Mouse (Mus musculus): ENCODE results near the gene Gm6020. TPM values are rescaled to one million over a fixed set of nuclear protein-coding genes. Genes with fewer than 3 reads are reported as not detected.
"Not testable (repeated sequence)": the region's sequence is repeated elsewhere in the genome, so short reads cannot be mapped to it uniquely, and the experiment has no call there.

Gene Gm6020
- not detected for total RNA-seq (2018; cell fraction: chromatin; rRNA removed)
- total RNA-seq (2018; cell fraction: cytosol; rRNA removed) = not detected
- not detected for total RNA-seq (2018; cell fraction: nucleus; rRNA removed)
- polyA plus RNA-seq (2018) = not detected in 3 replicates

- not testable (repeated sequence) for H3K4me3 ChIP-seq (ENCODE audit: inconsistent target); H3K79me2 ChIP-seq (ENCODE audit: inconsistent target); H3K36me3 ChIP-seq (ENCODE audit: inconsistent target); H3K27ac ChIP-seq
- 95% methylated on average over 2 of the region's 2 CpGs for WGBS (ENCODE audit: missing documents)
These were observed at the start of gene Gm6020 for GRCm38 (mm10) chr19:61183590-61183989. Gene Gm6020, plus strand, starts transcription at chr19:61183890.

- no peak overlapping the region for H3K4me3 ChIP-seq (ENCODE audit: inconsistent target)
- H3K36me3 ChIP-seq (ENCODE audit: inconsistent target) = no peaks in the 10 kb centered on the region
- no peak overlapping the region for H3K27ac ChIP-seq
- H3K79me2 ChIP-seq (ENCODE audit: inconsistent target) = peaks cover 62% of the 10 kb centered on the region
These were observed 45.0 kb upstream of the Gm6020 start for GRCm38 (mm10) chr19:61138655-61139054.

- WGBS (ENCODE audit: missing documents) = 0% methylated on average over 18 of the region's 18 CpGs
- no peaks in the 10 kb centered on the region for H3K36me3 ChIP-seq (ENCODE audit: inconsistent target)
- H3K4me3 ChIP-seq (ENCODE audit: inconsistent target) = peak within 1 kb of the TSS; percentile 99
- H3K27ac ChIP-seq = peak within 1 kb of the TSS; percentile 69
- H3K79me2 ChIP-seq (ENCODE audit: inconsistent target) = peaks cover 49% of the 10 kb centered on the region
These were observed 43.1 kb upstream of the Gm6020 start, which contains the start of gene Zfp950 for GRCm38 (mm10) chr19:61140342-61141206. Gene Zfp950, minus strand, starts transcription at chr19:61140840.

GRCm38 (mm10) chr19:61141299-61141698, 42.4 kb upstream of the Gm6020 start:
- Histone ChIP-seq H3K36me3 (ENCODE audit: inconsistent target) (no peaks in the 10 kb centered on the region), H3K4me3 (ENCODE audit: inconsistent target) (peak overlapping the region; percentile 99), H3K79me2 (ENCODE audit: inconsistent target) (peaks cover 42% of the 10 kb centered on the region), H3K27ac (peak overlapping the region; percentile 69)
- 44% methylated on average over 4 of the region's 4 CpGs for WGBS (ENCODE audit: missing documents)

GRCm38 (mm10) chr19:61151372-61151700, 32.4 kb upstream of the Gm6020 start:
- peak overlapping the region; percentile 46 for H3K4me3 ChIP-seq (ENCODE audit: inconsistent target)
- H3K79me2 ChIP-seq (ENCODE audit: inconsistent target) = no peaks in the 10 kb centered on the region
- no peaks in the 10 kb centered on the region for H3K36me3 ChIP-seq (ENCODE audit: inconsistent target)
- WGBS (ENCODE audit: missing documents) = 13% methylated on average over 8 of the region's 8 CpGs
- 0 out of 2 replicates have a peak overlapping the region, but pooled peaks have one; percentile 13 for H3K27ac ChIP-seq

- Histone ChIP-seq H3K36me3 (ENCODE audit: inconsistent target) (no peaks in the 10 kb centered on the region), H3K27ac (0 out of 2 replicates have a peak overlapping the region, but pooled peaks have one; percentile 13)
- WGBS (ENCODE audit: missing documents) = 2% methylated on average over 27 of the region's 27 CpGs
These were observed 31.8 kb upstream of the Gm6020 start for GRCm38 (mm10) chr19:61151701-61152420.

GRCm38 (mm10) chr19:61175756-61176324, 7.8 kb upstream of the Gm6020 start, which contains the start of gene Gm7102:
Gene Gm7102, minus strand, starts transcription at chr19:61176309.
- Histone ChIP-seq H3K79me2 (ENCODE audit: inconsistent target) (no peaks in the 10 kb centered on the region), H3K4me3 (ENCODE audit: inconsistent target) (no peak within 1 kb of the TSS), H3K27ac (no peak within 1 kb of the TSS), H3K36me3 (ENCODE audit: inconsistent target) (no peaks in the 10 kb centered on the region)
- 35% methylated on average over 38 of the region's 39 CpGs for WGBS (ENCODE audit: missing documents)

More at GRCm38 (mm10) chr19:61151701-61152420, 31.8 kb upstream of the Gm6020 start:
- Histone ChIP-seq H3K79me2 (ENCODE audit: inconsistent target) (no peaks in the 10 kb centered on the region), H3K4me3 (ENCODE audit: inconsistent target) (peak overlapping the region; percentile 46)

- no peaks in the 10 kb centered on the region for H3K36me3 ChIP-seq (ENCODE audit: inconsistent target)
- 12% methylated on average over 13 of the region's 13 CpGs for WGBS (ENCODE audit: missing documents)
- no peaks in the 10 kb centered on the region for H3K79me2 ChIP-seq (ENCODE audit: inconsistent target)
- H3K27ac ChIP-seq = no peak overlapping the region
- H3K4me3 ChIP-seq (ENCODE audit: inconsistent target) = no peak overlapping the region
These were observed 15.6 kb downstream of the Gm6020 start for GRCm38 (mm10) chr19:61199316-61199715.

GRCm38 (mm10) chr19:61199836-61200235, 16.1 kb downstream of the Gm6020 start:
- 12% methylated on average over 9 of the region's 10 CpGs for WGBS (ENCODE audit: missing documents)
- H3K4me3 ChIP-seq (ENCODE audit: inconsistent target) = no peak overlapping the region

GRCm38 (mm10) chr19:61207506-61207905, 23.8 kb downstream of the Gm6020 start:
- not testable (repeated sequence) for H3K4me3 ChIP-seq (ENCODE audit: inconsistent target); H3K36me3 ChIP-seq (ENCODE audit: inconsistent target); H3K27ac ChIP-seq; H3K79me2 ChIP-seq (ENCODE audit: inconsistent target)
- 81% methylated on average over 6 of the region's 6 CpGs for WGBS (ENCODE audit: missing documents)

More at GRCm38 (mm10) chr19:61199836-61200235, 16.1 kb downstream of the Gm6020 start:
- no peaks in the 10 kb centered on the region for H3K79me2 ChIP-seq (ENCODE audit: inconsistent target)
- H3K27ac ChIP-seq = no peak overlapping the region
- H3K36me3 ChIP-seq (ENCODE audit: inconsistent target) = no peaks in the 10 kb centered on the region

- Histone ChIP-seq H3K79me2 (ENCODE audit: inconsistent target) (no peaks in the 10 kb centered on the region), H3K27ac (no peak overlapping the region), H3K36me3 (ENCODE audit: inconsistent target) (no peaks in the 10 kb centered on the region), H3K4me3 (ENCODE audit: inconsistent target) (no peak overlapping the region)
- WGBS (ENCODE audit: missing documents) = 88% methylated on average over 6 of the region's 6 CpGs
These were observed 40.1 kb downstream of the Gm6020 start for GRCm38 (mm10) chr19:61223706-61224328.

- Histone ChIP-seq H3K4me3 (ENCODE audit: inconsistent target) (no peak overlapping the region), H3K79me2 (ENCODE audit: inconsistent target) (no peaks in the 10 kb centered on the region), H3K27ac (no peak overlapping the region), H3K36me3 (ENCODE audit: inconsistent target) (no peaks in the 10 kb centered on the region)
- WGBS (ENCODE audit: missing documents) = 68% methylated on average over 32 of the region's 53 CpGs
These were observed 41.2 kb downstream of the Gm6020 start for GRCm38 (mm10) chr19:61224678-61225525.

GRCm38 (mm10) chr19:61225526-61226400, 42.1 kb downstream of the Gm6020 start:
- H3K79me2 ChIP-seq (ENCODE audit: inconsistent target) = no peaks in the 10 kb centered on the region
- H3K4me3 ChIP-seq (ENCODE audit: inconsistent target) = no peak overlapping the region
- no peak overlapping the region for H3K27ac ChIP-seq
- 27% methylated on average over 64 of the region's 70 CpGs for WGBS (ENCODE audit: missing documents)
- H3K36me3 ChIP-seq (ENCODE audit: inconsistent target) = no peaks in the 10 kb centered on the region
